16 mouse cellular contexts compared by ENCODE assay signal in the genomic region with DNA sequence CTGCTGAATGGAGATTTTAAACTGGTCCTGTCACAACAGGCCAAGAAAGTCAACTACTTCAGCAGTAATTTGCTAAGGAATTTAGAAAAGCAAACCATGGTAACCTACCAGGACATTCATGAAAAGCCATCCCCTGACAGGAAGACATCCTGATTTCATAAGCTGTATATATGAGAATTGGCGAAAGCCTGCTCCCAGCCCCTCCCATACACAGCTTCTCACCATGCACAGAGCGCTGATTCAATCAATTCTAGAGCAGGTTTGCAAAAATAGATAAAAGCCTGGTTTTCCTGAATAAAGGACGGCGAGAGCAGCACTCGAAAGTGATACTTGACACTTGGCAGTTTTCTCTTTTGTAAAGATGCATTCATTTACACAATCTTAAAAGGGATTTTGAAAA. TPM values are rescaled to one million over a fixed set of nuclear protein-coding genes. Genes with fewer than 3 reads are reported as not detected.
"Had no signal": no experiment of that assay in that cellular context is flagged by ENCODE, and none has a peak within 500 bp of the region (broad histone marks: within the 10 kb centered on the region; RNA-seq: fewer than 3 reads in every experiment).

No protein-coding gene starts in this region.

- H3K9me3 ChIP-seq: limb, embryonic 10.5 days; liver, embryonic 15.5 days; neural tube, embryonic 13.5 days had no signal

- H3K27me3 ChIP-seq: liver, embryonic 15.5 days; neural tube, embryonic 13.5 days had no signal

- H3K4me1 ChIP-seq: limb, embryonic 10.5 days; liver, embryonic 15.5 days; neural tube, embryonic 13.5 days had no signal

- H3K27ac ChIP-seq: left cerebral cortex, adult 2 months; limb, embryonic 10.5 days; liver, embryonic 15.5 days; neural tube, embryonic 13.5 days had no signal

- ATAC-seq: lung, postnatal 0 days had no signal

- H3K4me2 ChIP-seq: liver, embryonic 11.5 days; liver, embryonic 15.5 days; neural tube, embryonic 13.5 days had no signal

- H3K4me3 ChIP-seq: left cerebral cortex, adult 2 months; limb, embryonic 10.5 days; liver, embryonic 15.5 days; neural tube, embryonic 13.5 days had no signal

- H3K36me3 ChIP-seq: limb, embryonic 10.5 days; liver, embryonic 15.5 days; neural tube, embryonic 13.5 days had no signal

- H3K9ac ChIP-seq: liver, embryonic 15.5 days; neural tube, embryonic 13.5 days had no signal

- DNase-seq: kidney, postnatal 10 days; kidney, postnatal 4 days; lung, adult 2 months; lung, postnatal 36 days; retina, postnatal 1 day; right cerebral cortex, postnatal 4 days; spleen, adult 18-20 months; thymus, adult 18-20 months; thymus, postnatal 14 days had no signal

RNA-seq across cellular contexts. Expression of a gene that starts 40.6 kb away (rescaled TPM):
- total RNA-seq: megakaryocyte progenitor cell, adult 5-6 weeks had no signal
